Mouse (Mus musculus) liver, embryonic 14.5 days (tissue): ENCODE measurements at regions not wholly inside any gene's neighbourhood (a gene's known extent, or its start where the extent isn't known, plus 50 kb on each side); places are given as distances from the start of the nearest gene placed in this dataset.
A peak's percentile ranks its signal among the peaks of the same experiment; 100 is the strongest.

Experiments used
- ATAC-seq: fragments of 200-750 bp; cut with Nextera tagmentation; 2 replicates; pipeline ENCODE4 v1.8.0; 2017; ENCODE audit warnings: moderate number of reproducible peaks, mild to moderate bottlenecking, moderate library complexity; ENCODE audit not compliant: insufficient read depth
- DNase-seq, 3 experiments: peaks; one replicate each; pipeline ENCODE4 v3.0.0-alpha.2; 2012 to 2013; ENCODE audit warnings: low read depth in 3 of 3, low spot score in 3 of 3
- H3K27ac ChIP-seq: fragments of 300-500 bp; sonication (generic); 2 replicates; pipeline ENCODE4 v1.5.1; 2014; ENCODE audit warnings: moderate library complexity, mild to moderate bottlenecking, control low read depth, inconsistent platforms
- H3K27me3 ChIP-seq: fragments of 300-500 bp; sonication (generic); 2 replicates; pipeline ENCODE4 v1.6.1; 2014; ENCODE audit warnings: mild to moderate bottlenecking, low read length, moderate library complexity; ENCODE audit not compliant: control insufficient read depth, insufficient read depth
- H3K36me3 ChIP-seq: fragments of 300-500 bp; sonication (generic); replicated peaks from 2 replicates; pipeline ENCODE4 v1.6.1; 2014; ENCODE audit warnings: low read depth; ENCODE audit not compliant: control insufficient read depth, insufficient read depth
- H3K4me1 ChIP-seq, 2 experiments: fragments of 200-500 bp in 1 of 2; fragments of 300-500 bp in 1 of 2; sonication (generic) in 1 of 2; replicated peaks; 2 replicates each; pipeline ENCODE4 v1.6.1; 2012 to 2014; ENCODE audit warnings: antibody characterized with exemption in 1 of 2, inconsistent platforms in 1 of 2, low read length in 1 of 2; ENCODE audit not compliant: control insufficient read depth in 2 of 2, insufficient read depth in 2 of 2
- H3K4me2 ChIP-seq: fragments of 300-500 bp; sonication (generic); 2 replicates; pipeline ENCODE4 v1.6.1; 2014; ENCODE audit warnings: low read depth, mild to moderate bottlenecking, control low read depth, moderate library complexity
- H3K4me3 ChIP-seq, 2 experiments: fragments of 200-500 bp in 1 of 2; fragments of 300-500 bp in 1 of 2; sonication (generic) in 1 of 2; 2 replicates each; pipeline ENCODE4 v1.5.1; 2012 to 2014; ENCODE audit warnings: low read depth in 2 of 2, low read length in 2 of 2, mild to moderate bottlenecking in 2 of 2, control low read depth in 1 of 2, inconsistent platforms in 1 of 2, moderate library complexity in 1 of 2; ENCODE audit not compliant: insufficient read depth in 1 of 2
- H3K9ac ChIP-seq: fragments of 300-500 bp; sonication (generic); replicated peaks from 2 replicates; pipeline ENCODE4 v1.6.1; 2014; ENCODE audit warnings: mild to moderate bottlenecking, control low read depth, moderate library complexity
- H3K9me3 ChIP-seq: fragments of 300-500 bp; sonication (generic); 2 replicates; pipeline ENCODE4 v1.6.1; 2016; ENCODE audit warnings: low read length, mixed read lengths; ENCODE audit not compliant: control insufficient read depth
- CTCF ChIP-seq: IDR thresholded peaks from 2 replicates; pipeline ENCODE4 v1.5.1; 2016; ENCODE audit warnings: antibody characterized with exemption, low read depth, control low read depth
- EP300 ChIP-seq: IDR thresholded peaks from 2 replicates; pipeline ENCODE4 v1.6.1; 2016; ENCODE audit warnings: antibody characterized with exemption, low read depth
- WGBS: fragments of 180-500 bp; shearing (Covaris S2); extraction: QIAGEN DNeasy Blood & Tissue Kit; methylation state at CpG from one replicate; pipeline ENCODE4 v1.1.7; 2014; ENCODE audit not compliant: insufficient replicate concordance; 5-methylcytosine and 5-hydroxymethylcytosine counted together

- Histone ChIP-seq H3K9ac (no peak overlapping the region), H3K27me3 (no peaks in the 10 kb centered on the region), H3K4me2 (no peak overlapping the region), H3K36me3 (no peaks in the 10 kb centered on the region), H3K27ac (no peak overlapping the region), H3K4me1 (peaks cover 0 to 13% of the 10 kb centered on the region in 2 experiments; a peak in 2 of 4 replicates), H3K4me3 (no peak overlapping the region), H3K9me3 (no peaks in the 10 kb centered on the region)
- WGBS, result 65% methylated on average over 7 of the region's 7 CpGs
- ATAC-seq (no peak), DNase-seq (no peak)
- TF ChIP-seq CTCF (no peak), EP300 (no peak)
Measured at GRCm38 (mm10) chr1:177612546-177612945, 117.1 kb upstream of the 1700016C15Rik start.

GRCm38 (mm10) chr1:177615609-177616008, 114.0 kb upstream of the 1700016C15Rik start:
- Histone ChIP-seq H3K4me1 (peaks cover 0 to 13% of the 10 kb centered on the region in 2 experiments; a peak in 2 of 4 replicates), H3K36me3 (no peaks in the 10 kb centered on the region), H3K4me3 (no peak overlapping the region), H3K27me3 (no peaks in the 10 kb centered on the region), H3K27ac (no peak overlapping the region), H3K9me3 (no peaks in the 10 kb centered on the region), H3K4me2 (no peak overlapping the region), H3K9ac (no peak overlapping the region)
- DNase-seq, result no peak
- no peak for ATAC-seq
- WGBS, result 82% methylated on average over 9 of the region's 9 CpGs
- TF ChIP-seq EP300 (no peak), CTCF (no peak)

DNA sequence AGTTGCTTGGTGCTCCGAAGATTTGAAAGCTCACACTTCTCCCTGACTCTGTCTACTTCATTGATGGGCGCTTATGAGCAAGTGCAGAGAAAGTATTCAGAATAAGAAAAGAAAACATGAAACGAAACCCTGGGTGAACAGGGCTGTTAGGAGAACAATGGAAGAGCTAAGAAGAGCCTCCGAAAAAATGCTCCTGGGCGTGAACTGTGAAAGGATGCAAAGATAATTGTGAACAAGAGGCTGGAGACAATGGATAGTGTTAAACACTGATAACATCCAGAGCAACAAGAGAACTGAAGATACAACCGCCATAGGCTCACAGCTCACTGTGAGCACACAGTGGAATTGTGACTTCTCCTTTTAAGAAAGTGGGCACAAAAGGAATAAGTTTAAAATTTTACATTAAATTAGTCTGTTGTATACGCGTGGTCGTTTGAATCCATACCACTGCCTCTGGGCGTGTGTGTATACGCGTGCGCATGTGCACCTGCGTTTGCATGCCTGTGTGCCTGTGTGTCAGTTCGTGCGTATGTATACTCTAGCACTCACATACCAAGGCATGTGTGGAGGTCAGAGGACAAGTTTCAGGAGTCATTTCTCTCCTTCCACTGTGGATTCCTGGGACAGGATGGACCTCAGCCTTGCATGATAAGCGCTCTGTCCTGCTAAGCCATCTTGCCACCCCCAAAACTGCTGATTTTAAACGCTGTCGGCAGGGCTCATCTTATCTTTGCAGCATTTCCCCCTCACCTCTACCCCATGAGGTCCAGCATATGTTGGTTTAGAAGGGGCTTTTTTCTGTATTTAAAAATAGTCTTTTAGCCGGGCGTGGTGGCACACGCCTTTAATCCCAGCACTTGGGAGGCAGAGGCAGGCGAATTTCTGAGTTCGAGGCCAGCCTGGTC, 113.0 kb upstream of the 1700016C15Rik start:
- Histone ChIP-seq H3K9me3 (no peaks in the 10 kb centered on the region), H3K4me2 (peak overlapping the region; percentile 15; the same call in 1 of the 2 replicates), H3K9ac (no peak overlapping the region), H3K27me3 (no peaks in the 10 kb centered on the region), H3K4me3 (no peak overlapping the region), H3K36me3 (no peaks in the 10 kb centered on the region), H3K4me1 (peaks cover 0 to 13% of the 10 kb centered on the region in 2 experiments; a peak in 2 of 4 replicates), H3K27ac (no peak overlapping the region)
- WGBS, result 38% methylated on average over 24 of the region's 24 CpGs
- no peak for DNase-seq
- peak; percentile 81 for ATAC-seq
- 0 out of 2 replicates have a peak, but pooled peaks have one; percentile 26 for TF ChIP-seq EP300
- no peak for TF ChIP-seq CTCF

- H3K4me3 ChIP-seq, result no peak overlapping the region
- H3K4me1 ChIP-seq, result peaks cover 0 to 9% of the 10 kb centered on the region in 2 experiments; a peak in 2 of 4 replicates
- no peak overlapping the region for H3K4me2 ChIP-seq
- DNase-seq (no peak), ATAC-seq (no peak)
- H3K27me3 ChIP-seq, result no peaks in the 10 kb centered on the region
- no peaks in the 10 kb centered on the region for H3K9me3 ChIP-seq
- TF ChIP-seq EP300 (no peak), CTCF (peak; percentile 51)
- no peaks in the 10 kb centered on the region for H3K36me3 ChIP-seq
- H3K9ac ChIP-seq, result no peak overlapping the region
- H3K27ac ChIP-seq, result no peak overlapping the region
- WGBS, result 77% methylated on average over 15 of the region's 15 CpGs
Measured at GRCm38 (mm10) chr1:177620501-177621099, 109.0 kb upstream of the 1700016C15Rik start.
